Mouse (Mus musculus) MEL (cell line): ENCODE data around the gene Sh3gl2. TPM values are rescaled to one million over a fixed set of nuclear protein-coding genes. Genes with fewer than 3 reads are reported as not detected.
A peak's percentile ranks its signal among the peaks of the same experiment; 100 is the strongest.

Experiments used
- DNase-seq: peaks from one replicate; pipeline ENCODE4 v3.0.0; 2011; ENCODE audit warnings: low read depth, low spot score
- H3K27ac ChIP-seq: 2 replicates; pipeline ENCODE4 v1.5.1; 2012; ENCODE audit warnings: low read depth, mild to moderate bottlenecking, control low read depth, low read length, moderate library complexity; ENCODE audit not compliant: control insufficient read depth
- H3K27me3 ChIP-seq, 2 experiments: fragments of 150-350 bp in 1 of 2; sonication (generic) in 1 of 2; 2 replicates each; pipeline ENCODE4 v1.6.1; 2012; ENCODE audit warnings: low read length in 2 of 2, mild to moderate bottlenecking in 2 of 2, improper control_type of control experiment in 1 of 2, moderate library complexity in 1 of 2; ENCODE audit not compliant: insufficient read depth in 2 of 2, control insufficient read depth in 1 of 2
- H3K36me3 ChIP-seq, 2 experiments: 2 replicates each; pipeline ENCODE4 v1.6.1; 2012 to 2014; ENCODE audit warnings: low read length in 2 of 2, improper control_type of control experiment in 1 of 2, inconsistent platforms in 1 of 2, mild to moderate bottlenecking in 1 of 2; ENCODE audit not compliant: insufficient read depth in 2 of 2, control insufficient read depth in 1 of 2
- H3K4me1 ChIP-seq, 2 experiments: fragments of 150-350 bp in 1 of 2; sonication (generic) in 1 of 2; 2 replicates each; pipeline ENCODE4 v1.6.1; 2012; ENCODE audit warnings: low read length in 2 of 2, improper control_type of control experiment in 1 of 2, mild to moderate bottlenecking in 1 of 2; ENCODE audit not compliant: insufficient read depth in 2 of 2, control insufficient read depth in 1 of 2
- H3K4me3 ChIP-seq, 2 experiments: fragments of 150-350 bp in 1 of 2; sonication (generic) in 1 of 2; 2 replicates each; pipeline ENCODE4 v1.5.1; 2012; ENCODE audit warnings: low read depth in 2 of 2, low read length in 2 of 2, mild to moderate bottlenecking in 2 of 2, moderate library complexity in 2 of 2, control low read depth in 1 of 2, improper control_type of control experiment in 1 of 2; ENCODE audit not compliant: control insufficient read depth in 1 of 2, insufficient read depth in 1 of 2
- H3K79me2 ChIP-seq: 2 replicates; pipeline ENCODE4 v1.6.1; 2012; ENCODE audit warnings: mild to moderate bottlenecking, low read length, moderate library complexity; ENCODE audit not compliant: control insufficient read depth, poor library complexity, insufficient read depth
- H3K9ac ChIP-seq: 2 replicates; pipeline ENCODE4 v1.6.1; 2012; ENCODE audit warnings: low read depth, mild to moderate bottlenecking, control low read depth, low read length, moderate library complexity; ENCODE audit not compliant: control insufficient read depth, poor library complexity, severe bottlenecking
- H3K9me3 ChIP-seq: fragments of 150-350 bp; sonication (generic); replicated peaks from 2 replicates; pipeline ENCODE4 v1.6.1; 2012; ENCODE audit warnings: mild to moderate bottlenecking, low read length, improper control_type of control experiment, moderate library complexity; ENCODE audit not compliant: insufficient read depth
- CTCF ChIP-seq, 3 experiments: IDR thresholded peaks in 2 of 3; conservative IDR thresholded peaks in 1 of 3; 2 replicates each; pipeline ENCODE4 v1.5.1; 2011 to 2012; ENCODE audit warnings: low read length in 3 of 3, low read depth in 2 of 3, mild to moderate bottlenecking in 2 of 3, improper control_type of control experiment in 1 of 3, inconsistent platforms in 1 of 3, mixed read lengths in 1 of 3, moderate library complexity in 1 of 3; ENCODE audit not compliant: control insufficient read depth in 1 of 3, insufficient read depth in 1 of 3, poor library complexity in 1 of 3, severe bottlenecking in 1 of 3
- GABPA ChIP-seq: IDR thresholded peaks from 2 replicates; pipeline ENCODE4 v1.6.1; 2012; ENCODE audit warnings: low read depth, mild to moderate bottlenecking, inconsistent platforms, low read length, improper control_type of control experiment, moderate library complexity
- GATA1 ChIP-seq: IDR thresholded peaks from 2 replicates; pipeline ENCODE4 v1.6.1; 2011; ENCODE audit warnings: low read depth, low read length, improper control_type of control experiment
- HCFC1 ChIP-seq: IDR thresholded peaks from 2 replicates; pipeline ENCODE4 v1.6.1; 2012; ENCODE audit warnings: low read depth, mild to moderate bottlenecking, inconsistent platforms, low read length, improper control_type of control experiment, moderate library complexity
- JUND ChIP-seq: IDR thresholded peaks from 2 replicates; pipeline ENCODE4 v1.6.1; 2011; ENCODE audit warnings: low read depth, mild to moderate bottlenecking, improper control_type of control experiment, low read length
- KAT2A ChIP-seq: conservative IDR thresholded peaks from 2 replicates; pipeline ENCODE4 v1.6.1; 2012; ENCODE audit warnings: low read depth, low read length, improper control_type of control experiment, inconsistent platforms
- NELFE ChIP-seq: IDR thresholded peaks from 2 replicates; pipeline ENCODE4 v1.6.1; 2011; ENCODE audit warnings: low read depth, low read length, improper control_type of control experiment
- NRF1 ChIP-seq: IDR thresholded peaks from 2 replicates; pipeline ENCODE4 v1.6.1; 2014; ENCODE audit warnings: low read depth, mild to moderate bottlenecking, inconsistent platforms, low read length, improper control_type of control experiment, moderate library complexity; ENCODE audit not compliant: poor library complexity, insufficient read depth, severe bottlenecking
- POLR2AphosphoS2 ChIP-seq: IDR thresholded peaks from 2 replicates; pipeline ENCODE4 v1.6.1; 2011; ENCODE audit warnings: low read length, improper control_type of control experiment
- RAD21 ChIP-seq: IDR thresholded peaks from 2 replicates; pipeline ENCODE4 v1.6.1; 2011; ENCODE audit warnings: mild to moderate bottlenecking, low read depth, low read length, improper control_type of control experiment
- RCOR1 ChIP-seq: IDR thresholded peaks from 2 replicates; pipeline ENCODE4 v1.6.1; 2012; ENCODE audit warnings: low read depth, mild to moderate bottlenecking, inconsistent platforms, low read length, improper control_type of control experiment
- SMC3 ChIP-seq: IDR thresholded peaks from 2 replicates; pipeline ENCODE4 v1.6.1; 2011; ENCODE audit warnings: low read depth, low read length, improper control_type of control experiment
- TCF12 ChIP-seq: IDR thresholded peaks from 2 replicates; pipeline ENCODE4 v1.6.1; 2014; ENCODE audit warnings: low read depth, mild to moderate bottlenecking, inconsistent platforms, low read length, improper control_type of control experiment, moderate library complexity
- ZC3H11A ChIP-seq: IDR thresholded peaks from 2 replicates; pipeline ENCODE4 v1.6.1; 2012; ENCODE audit warnings: low read depth, mild to moderate bottlenecking, inconsistent platforms, low read length, improper control_type of control experiment
- ZMIZ1 ChIP-seq: IDR thresholded peaks from 2 replicates; pipeline ENCODE4 v1.6.1; 2012; ENCODE audit warnings: low read depth, mild to moderate bottlenecking, inconsistent platforms, low read length, improper control_type of control experiment, moderate library complexity
- ZNF384 ChIP-seq: IDR thresholded peaks from 2 replicates; pipeline ENCODE4 v1.6.1; 2012; ENCODE audit warnings: low read depth, mild to moderate bottlenecking, inconsistent platforms, low read length, improper control_type of control experiment
- polyA plus RNA-seq, 2 experiments: library from polyadenylated mRNA; stranded (reverse) in 1 of 2; unstranded in 1 of 2; fragments of >175 nt in 1 of 2; fragments of >200 nt in 1 of 2; gene quantifications; 2 replicates each; pipeline versions ENCODE4 v1.2.1 to v1.2.4; 2012; ENCODE audit warnings: low replicate concordance in 2 of 2, low read depth in 1 of 2; ENCODE audit not compliant: insufficient read length in 2 of 2, insufficient read depth in 1 of 2, missing spikeins in 1 of 2
- total RNA-seq: library from RNA; depleted of rRNA; stranded (reverse); fragments of 300-350 nt; gene quantifications from 2 replicates; pipeline ENCODE4 v1.2.3, GENCODE M21; 2012

Gene Sh3gl2
- total and polyA plus RNA-seq, 3 experiments: not detected

- H3K4me1 ChIP-seq: no peaks in the 10 kb centered on the region
- peak; percentile 7 for DNase-seq
- no peak for TF ChIP-seq TCF12
- peak; percentile 26 to 53 (median 35) for TF ChIP-seq CTCF (IDR thresholded peaks at IDR 0.05 in 2 of 3, conservative IDR thresholded peaks at IDR 0.05 in 1 of 3; ENCODE audit: control insufficient read depth in 1 of 3, insufficient read depth in 1 of 3, low read depth in 2 of 3, low read length in 3 of 3, poor library complexity in 1 of 3, severe bottlenecking in 1 of 3)
- no peak for TF ChIP-seq RCOR1
- no peak for TF ChIP-seq HCFC1
- no peak for TF ChIP-seq GABPA
- TF ChIP-seq KAT2A: no peak
- TF ChIP-seq NELFE: no peak
- TF ChIP-seq SMC3: peak; percentile 19; the same call in 1 of the 2 replicates
- TF ChIP-seq RAD21: peak; percentile 23
- TF ChIP-seq, all 39 proteins: peak for 3
Observed at GRCm38 (mm10) chr4:85402823-85403222, 197.9 kb downstream of the Sh3gl2 start.

GRCm38 (mm10) chr4:85404424-85405194, 199.7 kb downstream of the Sh3gl2 start:
- DNase-seq: peak; percentile 20
- no peaks in the 10 kb centered on the region for H3K79me2 ChIP-seq
- no peak overlapping the region for H3K9ac ChIP-seq
- H3K36me3 ChIP-seq: no peaks in the 10 kb centered on the region
- no peak overlapping the region for H3K27ac ChIP-seq
- H3K27me3 ChIP-seq: no peaks in the 10 kb centered on the region
- H3K4me3 ChIP-seq: no peak overlapping the region
- no peaks in the 10 kb centered on the region for H3K9me3 ChIP-seq
- no peaks in the 10 kb centered on the region for H3K4me1 ChIP-seq
- TF ChIP-seq SMC3: peak; percentile 32; the same call in 1 of the 2 replicates
- TF ChIP-seq NRF1: no peak
- peak; percentile 41 to 58 (median 46) for TF ChIP-seq CTCF (IDR thresholded peaks at IDR 0.05 in 2 of 3, conservative IDR thresholded peaks at IDR 0.05 in 1 of 3; ENCODE audit: control insufficient read depth in 1 of 3, insufficient read depth in 1 of 3, low read depth in 2 of 3, low read length in 3 of 3, poor library complexity in 1 of 3, severe bottlenecking in 1 of 3)
- peak; percentile 11 for TF ChIP-seq RAD21
- TF ChIP-seq POLR2AphosphoS2: no peak

More at GRCm38 (mm10) chr4:85402823-85403222, 197.9 kb downstream of the Sh3gl2 start:
- H3K36me3 ChIP-seq: no peaks in the 10 kb centered on the region
- H3K4me3 ChIP-seq: no peak overlapping the region
- no peak overlapping the region for H3K9ac ChIP-seq
- H3K79me2 ChIP-seq: no peaks in the 10 kb centered on the region
- H3K27me3 ChIP-seq: no peaks in the 10 kb centered on the region
- H3K27ac ChIP-seq: no peak overlapping the region
- H3K9me3 ChIP-seq: no peaks in the 10 kb centered on the region

GRCm38 (mm10) chr4:85405276-85405675, 200.3 kb downstream of the Sh3gl2 start:
- Histone ChIP-seq H3K4me1 (no peaks in the 10 kb centered on the region), H3K27me3 (no peaks in the 10 kb centered on the region), H3K79me2 (no peaks in the 10 kb centered on the region), H3K9ac (no peak overlapping the region), H3K27ac (no peak overlapping the region), H3K36me3 (no peaks in the 10 kb centered on the region), H3K4me3 (no peak overlapping the region), H3K9me3 (no peaks in the 10 kb centered on the region)
- TF ChIP-seq CTCF (IDR thresholded peaks at IDR 0.05 in 2 of 3, conservative IDR thresholded peaks at IDR 0.05 in 1 of 3; ENCODE audit: control insufficient read depth in 1 of 3, insufficient read depth in 1 of 3, low read depth in 2 of 3, low read length in 3 of 3, poor library complexity in 1 of 3, severe bottlenecking in 1 of 3) (no peak), ZC3H11A (no peak), GATA1 (no peak), ZNF384 (no peak), JUND (no peak), ZMIZ1 (no peak)
- no peak for DNase-seq
